Mouse (Mus musculus) MEL (cell line): ENCODE data around the gene Tpst2. TPM values are rescaled to one million over a fixed set of nuclear protein-coding genes. Genes with fewer than 3 reads are reported as not detected.

Source experiments
- DNase-seq: peaks from one replicate; pipeline ENCODE4 v3.0.0; 2011; ENCODE audit warnings: low read depth, low spot score
- H3K27ac ChIP-seq: 2 replicates; pipeline ENCODE4 v1.5.1; 2012; ENCODE audit warnings: low read depth, mild to moderate bottlenecking, control low read depth, low read length, moderate library complexity; ENCODE audit not compliant: control insufficient read depth
- H3K27me3 ChIP-seq, 2 experiments: fragments of 150-350 bp in 1 of 2; sonication (generic) in 1 of 2; 2 replicates each; pipeline ENCODE4 v1.6.1; 2012; ENCODE audit warnings: low read length in 2 of 2, mild to moderate bottlenecking in 2 of 2, improper control_type of control experiment in 1 of 2, moderate library complexity in 1 of 2; ENCODE audit not compliant: insufficient read depth in 2 of 2, control insufficient read depth in 1 of 2
- H3K36me3 ChIP-seq, 2 experiments: 2 replicates each; pipeline ENCODE4 v1.6.1; 2012 to 2014; ENCODE audit warnings: low read length in 2 of 2, improper control_type of control experiment in 1 of 2, inconsistent platforms in 1 of 2, mild to moderate bottlenecking in 1 of 2; ENCODE audit not compliant: insufficient read depth in 2 of 2, control insufficient read depth in 1 of 2
- H3K4me1 ChIP-seq, 2 experiments: fragments of 150-350 bp in 1 of 2; sonication (generic) in 1 of 2; 2 replicates each; pipeline ENCODE4 v1.6.1; 2012; ENCODE audit warnings: low read length in 2 of 2, improper control_type of control experiment in 1 of 2, mild to moderate bottlenecking in 1 of 2; ENCODE audit not compliant: insufficient read depth in 2 of 2, control insufficient read depth in 1 of 2
- H3K4me3 ChIP-seq, 2 experiments: fragments of 150-350 bp in 1 of 2; sonication (generic) in 1 of 2; 2 replicates each; pipeline ENCODE4 v1.5.1; 2012; ENCODE audit warnings: low read depth in 2 of 2, low read length in 2 of 2, mild to moderate bottlenecking in 2 of 2, moderate library complexity in 2 of 2, control low read depth in 1 of 2, improper control_type of control experiment in 1 of 2; ENCODE audit not compliant: control insufficient read depth in 1 of 2, insufficient read depth in 1 of 2
- H3K79me2 ChIP-seq: 2 replicates; pipeline ENCODE4 v1.6.1; 2012; ENCODE audit warnings: mild to moderate bottlenecking, low read length, moderate library complexity; ENCODE audit not compliant: control insufficient read depth, poor library complexity, insufficient read depth
- H3K9ac ChIP-seq: 2 replicates; pipeline ENCODE4 v1.6.1; 2012; ENCODE audit warnings: low read depth, mild to moderate bottlenecking, control low read depth, low read length, moderate library complexity; ENCODE audit not compliant: control insufficient read depth, poor library complexity, severe bottlenecking
- H3K9me3 ChIP-seq: fragments of 150-350 bp; sonication (generic); replicated peaks from 2 replicates; pipeline ENCODE4 v1.6.1; 2012; ENCODE audit warnings: mild to moderate bottlenecking, low read length, improper control_type of control experiment, moderate library complexity; ENCODE audit not compliant: insufficient read depth
- CHD1 ChIP-seq: IDR thresholded peaks from 2 replicates; pipeline ENCODE4 v1.6.1; 2012; ENCODE audit warnings: low read depth, mild to moderate bottlenecking, inconsistent platforms, low read length, improper control_type of control experiment
- E2F4 ChIP-seq: IDR thresholded peaks from 2 replicates; pipeline ENCODE4 v1.6.1; 2011; ENCODE audit warnings: low read depth, low read length, improper control_type of control experiment, borderline replicate concordance
- ELF1 ChIP-seq: IDR thresholded peaks from 2 replicates; pipeline ENCODE4 v1.6.1; 2014; ENCODE audit warnings: low read depth, mild to moderate bottlenecking, inconsistent platforms, low read length, improper control_type of control experiment, moderate library complexity
- EP300 ChIP-seq, 2 experiments: IDR thresholded peaks; 2 replicates each; pipeline ENCODE4 v1.6.1; 2011; ENCODE audit warnings: improper control_type of control experiment in 2 of 2, low read length in 2 of 2, low read depth in 1 of 2, mild to moderate bottlenecking in 1 of 2
- ETS1 ChIP-seq: IDR thresholded peaks from 2 replicates; pipeline ENCODE4 v1.6.1; 2012; ENCODE audit warnings: low read depth, mild to moderate bottlenecking, inconsistent platforms, low read length, improper control_type of control experiment, moderate library complexity
- GABPA ChIP-seq: IDR thresholded peaks from 2 replicates; pipeline ENCODE4 v1.6.1; 2012; ENCODE audit warnings: low read depth, mild to moderate bottlenecking, inconsistent platforms, low read length, improper control_type of control experiment, moderate library complexity
- GATA1 ChIP-seq: IDR thresholded peaks from 2 replicates; pipeline ENCODE4 v1.6.1; 2011; ENCODE audit warnings: low read depth, low read length, improper control_type of control experiment
- HCFC1 ChIP-seq: IDR thresholded peaks from 2 replicates; pipeline ENCODE4 v1.6.1; 2012; ENCODE audit warnings: low read depth, mild to moderate bottlenecking, inconsistent platforms, low read length, improper control_type of control experiment, moderate library complexity
- KAT2A ChIP-seq: conservative IDR thresholded peaks from 2 replicates; pipeline ENCODE4 v1.6.1; 2012; ENCODE audit warnings: low read depth, low read length, improper control_type of control experiment, inconsistent platforms
- MAFK ChIP-seq: IDR thresholded peaks from 2 replicates; pipeline ENCODE4 v1.6.1; 2011; ENCODE audit warnings: low read depth, mild to moderate bottlenecking, low read length, improper control_type of control experiment, borderline replicate concordance
- MAZ ChIP-seq: IDR thresholded peaks from 2 replicates; pipeline ENCODE4 v1.6.1; 2012; ENCODE audit warnings: low read depth, mild to moderate bottlenecking, inconsistent platforms, low read length, improper control_type of control experiment
- MEF2A ChIP-seq: IDR thresholded peaks from 2 replicates; pipeline ENCODE4 v1.6.1; 2014; ENCODE audit warnings: low read depth, mild to moderate bottlenecking, inconsistent platforms, low read length, improper control_type of control experiment; ENCODE audit not compliant: poor library complexity, insufficient replicate concordance, severe bottlenecking; ENCODE audit errors: extremely low read depth
- MXI1 ChIP-seq: IDR thresholded peaks from 2 replicates; pipeline ENCODE4 v1.6.1; 2011; ENCODE audit warnings: mild to moderate bottlenecking, low read depth, low read length, improper control_type of control experiment
- MYB ChIP-seq: IDR thresholded peaks from 2 replicates; pipeline ENCODE4 v1.6.1; 2011; ENCODE audit warnings: mild to moderate bottlenecking, low read depth, low read length, improper control_type of control experiment
- MYC ChIP-seq: IDR thresholded peaks from 2 replicates; pipeline ENCODE4 v1.6.1; 2011; ENCODE audit warnings: low read depth, mild to moderate bottlenecking, low read length, improper control_type of control experiment, moderate library complexity
- POLR2A ChIP-seq, 2 experiments: IDR thresholded peaks; 2 replicates each; pipeline ENCODE4 v1.6.1; 2011 to 2012; ENCODE audit warnings: low read length in 2 of 2, mild to moderate bottlenecking in 2 of 2, control low read depth in 1 of 2, improper control_type of control experiment in 1 of 2, low read depth in 1 of 2, moderate library complexity in 1 of 2; ENCODE audit not compliant: control insufficient read depth in 1 of 2, insufficient read depth in 1 of 2, poor library complexity in 1 of 2
- POLR2AphosphoS5 ChIP-seq: IDR thresholded peaks from 2 replicates; pipeline ENCODE4 v1.6.1; 2012; ENCODE audit warnings: low read depth, borderline replicate concordance, mild to moderate bottlenecking, inconsistent platforms, low read length, moderate library complexity, mixed read lengths
- SIN3A ChIP-seq: IDR thresholded peaks from 2 replicates; pipeline ENCODE4 v1.6.1; 2012; ENCODE audit warnings: low read length, improper control_type of control experiment, inconsistent platforms
- SMC3 ChIP-seq: IDR thresholded peaks from 2 replicates; pipeline ENCODE4 v1.6.1; 2011; ENCODE audit warnings: low read depth, low read length, improper control_type of control experiment
- TBP ChIP-seq: IDR thresholded peaks from 2 replicates; pipeline ENCODE4 v1.8.0; 2011; ENCODE audit warnings: low read depth, low read length, improper control_type of control experiment
- UBTF ChIP-seq: IDR thresholded peaks from 2 replicates; pipeline ENCODE4 v1.6.1; 2012; ENCODE audit warnings: low read depth, mild to moderate bottlenecking, inconsistent platforms, low read length, improper control_type of control experiment, moderate library complexity, borderline replicate concordance; ENCODE audit not compliant: insufficient read depth
- USF2 ChIP-seq, 2 experiments: IDR thresholded peaks; 2 replicates each; pipeline ENCODE4 v1.6.1; 2011 to 2012; ENCODE audit warnings: improper control_type of control experiment in 2 of 2, low read length in 2 of 2, borderline replicate concordance in 1 of 2, inconsistent platforms in 1 of 2, low read depth in 1 of 2, mild to moderate bottlenecking in 1 of 2; ENCODE audit not compliant: insufficient read depth in 1 of 2
- ZC3H11A ChIP-seq: IDR thresholded peaks from 2 replicates; pipeline ENCODE4 v1.6.1; 2012; ENCODE audit warnings: low read depth, mild to moderate bottlenecking, inconsistent platforms, low read length, improper control_type of control experiment
- ZKSCAN1 ChIP-seq: IDR thresholded peaks from 2 replicates; pipeline ENCODE4 v1.6.1; 2012; ENCODE audit warnings: low read depth, mild to moderate bottlenecking, inconsistent platforms, low read length, improper control_type of control experiment, moderate library complexity
- polyA plus RNA-seq, 2 experiments: library from polyadenylated mRNA; stranded (reverse) in 1 of 2; unstranded in 1 of 2; fragments of >175 nt in 1 of 2; fragments of >200 nt in 1 of 2; gene quantifications; 2 replicates each; pipeline versions ENCODE4 v1.2.1 to v1.2.4; 2012; ENCODE audit warnings: low replicate concordance in 2 of 2, low read depth in 1 of 2; ENCODE audit not compliant: insufficient read length in 2 of 2, insufficient read depth in 1 of 2, missing spikeins in 1 of 2
- total RNA-seq: library from RNA; depleted of rRNA; stranded (reverse); fragments of 300-350 nt; gene quantifications from 2 replicates; pipeline ENCODE4 v1.2.3, GENCODE M21; 2012

Gene Tpst2
- total and polyA plus RNA-seq, 3 experiments: 57.8 to 86.1 TPM; not detected in 1

DNA sequence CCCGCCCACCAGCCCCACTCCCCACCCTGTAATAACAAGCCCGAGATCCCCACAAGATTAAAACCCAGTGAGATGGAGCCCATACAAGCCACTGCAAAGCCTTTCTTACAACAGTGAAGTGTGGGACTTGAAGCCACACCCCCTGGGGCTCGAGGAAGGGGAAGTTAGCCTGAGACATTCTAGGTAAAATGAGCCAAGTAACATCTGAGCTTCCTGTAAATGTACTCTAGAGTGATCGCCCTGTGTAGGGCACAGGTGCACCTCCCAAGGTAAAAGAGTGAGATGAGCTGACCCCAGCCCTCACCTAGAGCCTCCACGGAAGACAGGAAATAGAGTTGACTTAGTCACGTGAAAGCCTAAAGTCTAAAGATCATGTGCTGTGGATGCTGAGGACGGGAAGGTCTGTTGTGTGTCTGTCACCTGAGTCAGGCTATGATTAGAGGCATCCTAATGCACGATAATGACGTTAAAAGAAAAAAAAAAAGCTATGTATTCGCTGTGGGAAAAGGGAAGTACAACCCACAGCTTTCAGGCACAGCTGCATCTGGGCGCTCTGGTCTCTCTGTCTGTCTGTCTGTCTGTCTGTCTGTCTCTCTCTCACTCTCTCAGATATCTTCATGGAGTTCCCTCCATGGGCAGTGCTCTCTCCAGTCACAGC is 10.6 kb downstream of the Tpst2 start (continued):
- TF ChIP-seq EP300 (IDR thresholded peaks at IDR 0.05; ENCODE audit: low read depth in 1 of 2, low read length in 2 of 2): peak; percentile 24 to 32; a peak in 1 of 4 replicates
- TF ChIP-seq MYB: no peak
- TF ChIP-seq POLR2AphosphoS5: no peak
- no peak for TF ChIP-seq E2F4
- no peak for TF ChIP-seq KAT2A
- TF ChIP-seq MYC: no peak
- no peak for TF ChIP-seq MEF2A
- TF ChIP-seq UBTF: no peak
- peak; percentile 38; the same call in 1 of the 2 replicates for TF ChIP-seq GATA1
- no peak for TF ChIP-seq MAZ
- no peak for TF ChIP-seq ZC3H11A
- TF ChIP-seq MXI1: no peak; the same call in 1 of the 2 replicates
- no peak for TF ChIP-seq MAFK
- no peak for TF ChIP-seq GABPA
- TF ChIP-seq POLR2A (IDR thresholded peaks at IDR 0.05; ENCODE audit: control insufficient read depth in 1 of 2, insufficient read depth in 1 of 2, low read depth in 1 of 2, low read length in 2 of 2, poor library complexity in 1 of 2): peak in 1 of 2 experiments; percentile 15; a peak in 1 of 4 replicates
- TF ChIP-seq CHD1: no peak
- no peak; the same call in 1 of the 2 replicates for TF ChIP-seq SIN3A
- TF ChIP-seq TBP: peak; percentile 75
- no peak for TF ChIP-seq ZKSCAN1
- no peak for TF ChIP-seq SMC3
- no peak for TF ChIP-seq HCFC1

DNA sequence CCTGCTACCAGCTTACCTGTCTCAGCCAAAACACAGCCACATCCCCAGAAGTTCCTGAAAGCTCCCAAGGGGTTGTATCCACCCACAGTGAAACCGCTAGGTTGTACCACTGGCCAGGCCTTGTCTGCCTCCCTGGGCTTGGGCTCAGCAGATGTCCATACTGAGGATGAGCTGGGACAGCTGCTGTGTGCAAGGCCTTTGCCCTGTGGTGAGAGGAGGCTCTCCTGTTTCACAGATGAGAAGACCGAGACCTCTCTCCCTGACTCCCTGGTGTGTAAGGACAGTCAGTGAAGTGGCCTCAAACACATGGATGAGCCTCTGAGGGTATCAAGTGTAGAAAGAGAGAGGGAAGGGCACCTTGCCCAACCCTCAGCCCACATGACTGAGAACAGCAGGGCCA is 11.2 kb downstream of the Tpst2 start:
- Histone ChIP-seq H3K79me2 (peaks cover 74% of the 10 kb centered on the region), H3K4me1 (peaks cover 13 to 60% of the 10 kb centered on the region in 2 experiments), H3K36me3 (peaks cover 0 to 51% of the 10 kb centered on the region in 2 experiments; a peak in 2 of 4 replicates), H3K27me3 (no peaks in the 10 kb centered on the region), H3K4me3 (no peak overlapping the region), H3K9ac (peak overlapping the region; percentile 54), H3K27ac (peak overlapping the region; percentile 91), H3K9me3 (no peaks in the 10 kb centered on the region)
- TF ChIP-seq ELF1 (no peak), SMC3 (no peak), USF2 (IDR thresholded peaks at IDR 0.05; ENCODE audit: borderline replicate concordance in 1 of 2, insufficient read depth in 1 of 2, low read depth in 1 of 2, low read length in 2 of 2) (no peak), ETS1 (no peak)
- no peak for DNase-seq
